16 mouse cellular contexts compared by ENCODE assay signal in the genomic region with DNA sequence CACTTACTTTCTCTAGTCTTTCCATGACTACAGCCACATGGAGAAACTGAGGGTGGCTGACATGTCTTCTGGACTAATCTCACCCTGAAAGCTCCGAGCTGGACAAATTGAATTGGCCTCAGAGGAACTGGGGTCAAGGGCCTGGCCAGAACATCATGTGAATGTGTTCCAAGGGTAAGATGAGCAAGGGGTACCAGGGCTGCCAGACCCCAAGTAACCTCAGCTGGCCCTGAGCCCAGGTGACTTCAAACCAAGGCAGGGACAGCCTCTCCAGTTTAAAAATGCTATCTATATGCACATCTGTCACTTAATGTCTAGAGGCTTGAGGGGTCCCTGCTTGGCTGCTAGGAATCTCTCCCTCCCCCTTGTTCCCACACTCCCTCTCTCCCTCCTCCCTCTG. TPM values are rescaled to one million over a fixed set of nuclear protein-coding genes. Genes with fewer than 3 reads are reported as not detected.
A peak's percentile ranks its signal among the peaks of the same experiment; 100 is the strongest.
DNase-seq lines count a peak whose midpoint lies in the region; ATAC-seq and TF ChIP-seq lines count a peak whose summit lies in the region.
"Had no signal": no experiment of that assay in that cellular context is flagged by ENCODE, and none has a peak within 500 bp of the region (broad histone marks: within the 10 kb centered on the region; RNA-seq: fewer than 3 reads in every experiment).

No protein-coding gene starts in this region.

- H3K27ac ChIP-seq in layer of hippocampus, adult 2 months = peak overlapping the region; percentile 8; the same call in 1 of the 2 replicates
- H3K27ac ChIP-seq in brown adipose tissue, adult 24 weeks (replicated peaks; ENCODE audit: low read depth, low read length) = peak overlapping the region; percentile 54
- H3K27ac ChIP-seq in kidney, embryonic 16.5 days (ENCODE audit: low read length) = no peak overlapping the region
- H3K27ac ChIP-seq: embryonic facial prominence, embryonic 10.5 days; hindbrain, embryonic 15.5 days; limb, embryonic 15.5 days had no signal

- no peaks in the 10 kb centered on the region for H3K9me3 ChIP-seq in kidney, embryonic 16.5 days (ENCODE audit: low read length)
- H3K9me3 ChIP-seq: embryonic facial prominence, embryonic 10.5 days; G1E; hindbrain, embryonic 15.5 days; limb, embryonic 15.5 days had no signal

- ATAC-seq in cerebellum, adult (ENCODE audit: insufficient number of reproducible peaks, low FRiP score, low TSS enrichment) = no peak
- no peak for ATAC-seq in kidney, embryonic 16.5 days (ENCODE audit: low FRiP score, low TSS enrichment)
- ATAC-seq: CD4-positive, CD25-positive, alpha-beta regulatory T cell, adult 4 months; forebrain, embryonic 14.5 days had no signal

- H3K27me3 ChIP-seq in kidney, embryonic 16.5 days (ENCODE audit: insufficient read depth, low read length) = no peaks in the 10 kb centered on the region
- H3K27me3 ChIP-seq: hindbrain, embryonic 15.5 days; limb, embryonic 15.5 days had no signal

- H3K4me3 ChIP-seq in layer of hippocampus, adult 2 months = no peak overlapping the region
- H3K4me3 ChIP-seq in brown adipose tissue, adult 24 weeks (ENCODE audit: insufficient read depth, low read depth, low read length) = no peak overlapping the region
- no peak overlapping the region for H3K4me3 ChIP-seq in kidney, embryonic 16.5 days (ENCODE audit: low read length)
- H3K4me3 ChIP-seq: embryonic facial prominence, embryonic 10.5 days; hindbrain, embryonic 15.5 days; limb, embryonic 15.5 days had no signal

- no peaks in the 10 kb centered on the region for H3K36me3 ChIP-seq in kidney, embryonic 16.5 days (ENCODE audit: insufficient read depth, low read length)
- H3K36me3 ChIP-seq: embryonic facial prominence, embryonic 10.5 days; G1E; hindbrain, embryonic 15.5 days; limb, embryonic 15.5 days had no signal

- DNase-seq in cerebellum, postnatal 14 days = peak; percentile 49 to 54
- DNase-seq in layer of hippocampus, adult 2 months (ENCODE audit: low spot score in 2 of 2) = no peak
- no peak for DNase-seq in layer of hippocampus, adult 9-10 months (ENCODE audit: low spot score)
- DNase-seq in kidney, adult 18-20 months = no peak
- DNase-seq: kidney, adult 2 months; right cerebral cortex, adult 18-20 months; spleen, adult 18-20 months had no signal

- H3K4me2 ChIP-seq in kidney, embryonic 16.5 days (replicated peaks; ENCODE audit: low read depth, low read length) = no peak overlapping the region
- H3K4me2 ChIP-seq: hindbrain, embryonic 15.5 days; limb, embryonic 15.5 days had no signal

- H3K9ac ChIP-seq in kidney, embryonic 16.5 days (replicated peaks; ENCODE audit: low read length) = no peak overlapping the region
- H3K9ac ChIP-seq: hindbrain, embryonic 15.5 days; limb, embryonic 15.5 days had no signal

- no peak for TF ChIP-seq CTCF in layer of hippocampus, adult 2 months (conservative IDR thresholded peaks at IDR 0.05)

- 44% methylated on average over 1 of the region's 1 CpGs for WGBS in kidney, embryonic 16.5 days

- peaks cover 11% of the 10 kb centered on the region; the same call in 1 of the 2 replicates for H3K4me1 ChIP-seq in brown adipose tissue, adult 24 weeks (ENCODE audit: control insufficient read depth, insufficient read depth, insufficient read length, low read length)
- H3K4me1 ChIP-seq in kidney, embryonic 16.5 days (ENCODE audit: insufficient read depth, low read length) = no peaks in the 10 kb centered on the region; the same call in 1 of the 2 replicates

RNA-seq across cellular contexts. Expression of gene Thrsp, which starts 2.9 kb away (rescaled TPM):
- total RNA-seq in layer of hippocampus, adult 2 months (2021) = 10 to 100 TPM; 40.0 to 40.6 TPM
- 5,792 and 7,164 TPM in 2 replicates for polyA plus RNA-seq in brown adipose tissue, adult 24 weeks (2012; ENCODE audit: insufficient read depth, insufficient read length, missing spikeins)
- polyA plus RNA-seq in kidney, embryonic 16.5 days (2015; fragmentation: Nextera tagmentation; extraction: Ambion mirVana) = 0.81 and 1.2 TPM in 2 replicates
- polyA plus RNA-seq: G1E had no signal

RNA-seq across cellular contexts. Expression of gene Ndufc2, which starts 20.6 kb away (rescaled TPM):
- 100 to 1,000 TPM; 206 to 221 TPM for total RNA-seq in layer of hippocampus, adult 2 months (2021)
- polyA plus RNA-seq in brown adipose tissue, adult 24 weeks (2012; ENCODE audit: insufficient read depth, insufficient read length, missing spikeins) = 931 and 1,246 TPM in 2 replicates
- polyA plus RNA-seq in kidney, embryonic 16.5 days (2015; fragmentation: Nextera tagmentation; extraction: Ambion mirVana) = 324 and 325 TPM in 2 replicates

RNA-seq across cellular contexts. Expression of gene Kctd14, which starts 30.7 kb away (rescaled TPM):
- 1 to 10 TPM; 4.7 to 5.3 TPM for total RNA-seq in layer of hippocampus, adult 2 months (2021)
- 0.67 and 2.2 TPM in 2 replicates for polyA plus RNA-seq in brown adipose tissue, adult 24 weeks (2012; ENCODE audit: insufficient read depth, insufficient read length, missing spikeins)
- 1.2 and 1.4 TPM in 2 replicates for polyA plus RNA-seq in kidney, embryonic 16.5 days (2015; fragmentation: Nextera tagmentation; extraction: Ambion mirVana)
- polyA plus RNA-seq: G1E had no signal

RNA-seq across cellular contexts. Expression of gene Alg8, which starts 49.0 kb away (rescaled TPM):
- total RNA-seq in layer of hippocampus, adult 2 months (2021) = 10 to 100 TPM; 10.1 to 10.2 TPM
- 5.0 and 9.6 TPM in 2 replicates for polyA plus RNA-seq in brown adipose tissue, adult 24 weeks (2012; ENCODE audit: insufficient read depth, insufficient read length, missing spikeins)
- polyA plus RNA-seq in kidney, embryonic 16.5 days (2015; fragmentation: Nextera tagmentation; extraction: Ambion mirVana) = 43.6 and 49.3 TPM in 2 replicates

Comparison
In these comparisons a context has a peak if more than half of its experiments do, and no peak if none do; other contexts are left out.
1. DNase-seq: peak in cerebellum, postnatal 14 days (2 of 2); none in layer of hippocampus, adult 2 months (0 of 2), layer of hippocampus, adult 9-10 months (single experiment) and kidney, adult 18-20 months (single experiment).
2. RNA of gene Thrsp, which starts 2.9 kb away (polyA plus RNA-seq): 5,792 to 7,164 TPM in brown adipose tissue, adult 24 weeks; 0.81 to 1.2 TPM in kidney, embryonic 16.5 days; every median in the first group is over 1,000 times any median in the second.